Mouse (Mus musculus): ENCODE measurements around the gene Dgcr6.

GRCm38 (mm10) chr16:18056215-18056614 is 3.6 kb downstream of the Dgcr6 start:
- TF ChIP-seq POLR2A (IDR thresholded peaks at IDR 0.05; ENCODE audit: low read depth, low read length) (no peak), CTCF (conservative IDR thresholded peaks at IDR 0.05; ENCODE audit: insufficient read depth, insufficient read length, low read depth, low read length) (no peak)
